Mouse (Mus musculus) T-helper 2 cell (primary cell): Measurements from ENCODE around the gene Kdf1.

Experiments
- in situ Hi-C: fragments of 300-600 bp; cut with MboI, MseI; formaldehyde crosslinking; loops from one replicate; pipeline ENCODE4 v1.15.1; 2025; ENCODE audit warnings: high pct_unique_total_duplicates

The Kdf1 gene

DNA sequence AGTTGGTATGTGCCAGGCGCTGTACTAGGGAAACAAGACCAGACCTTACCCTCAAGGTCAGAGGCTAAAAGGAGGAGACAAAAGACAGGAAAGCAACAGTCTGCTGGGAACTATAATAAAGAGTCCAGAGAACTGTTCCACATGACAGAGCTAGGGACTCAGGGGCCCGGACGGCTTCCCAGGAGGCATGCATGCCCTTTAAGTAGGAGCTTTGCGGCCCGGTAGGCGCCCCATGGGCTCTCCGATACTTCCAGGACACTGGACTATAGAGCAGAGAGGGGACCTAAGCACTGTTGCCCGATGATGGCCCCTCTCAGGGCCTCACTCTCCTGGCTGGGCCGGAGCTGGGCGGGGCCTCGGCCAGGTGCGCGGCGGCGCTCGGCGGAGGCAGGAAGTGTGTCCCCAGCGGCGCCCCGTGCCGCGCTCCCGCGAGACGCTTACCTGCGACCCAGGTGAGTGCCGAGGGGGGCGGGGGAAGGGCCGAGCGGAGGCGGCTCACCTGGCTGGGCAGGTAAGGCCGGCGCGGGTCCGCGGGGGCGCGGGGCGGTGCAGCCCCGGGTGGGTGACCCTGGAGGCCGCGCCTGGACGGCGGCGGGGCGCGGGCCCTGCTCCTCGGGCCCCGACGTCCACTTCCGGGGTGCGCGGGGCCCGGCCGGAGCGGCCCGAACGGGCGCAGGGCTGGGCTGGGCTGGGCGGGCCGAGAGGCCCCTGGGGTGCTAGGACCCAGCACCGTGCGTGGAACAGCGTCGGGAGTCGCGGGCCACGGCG is at the start of gene Kdf1:
TSS of gene Kdf1 (plus strand) at position 363 of the 768 bp plus-strand sequence.
- in situ Hi-C loops, result loop anchor here (10.0 kb wide), 1 partner anchor 1656 kb away; no protein-coding TSS in a partner anchor

DNA sequence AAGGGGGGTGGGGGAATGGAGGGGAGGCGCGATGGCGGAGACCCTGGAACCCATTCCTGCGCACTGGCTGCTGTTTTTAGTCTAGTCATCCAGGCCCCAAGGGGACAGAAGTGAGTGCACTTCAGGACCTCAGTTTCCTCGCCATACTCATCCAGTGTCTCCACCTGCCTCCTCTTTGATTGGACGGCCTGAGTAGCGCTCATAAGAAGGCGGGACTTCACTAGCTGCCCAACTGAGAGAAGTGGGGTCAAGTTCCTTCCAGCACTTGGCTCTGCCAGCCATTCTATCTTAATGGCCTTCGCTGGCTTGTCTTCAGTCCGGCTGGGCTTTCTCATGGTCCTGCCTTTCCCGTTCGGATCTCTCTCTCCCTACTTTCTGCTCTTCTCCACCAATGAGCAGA is 49.6 kb upstream of the Kdf1 start:
- in situ Hi-C loops, result loop anchor here (5.0 kb wide), 1 partner anchor 663 kb away; no protein-coding TSS in a partner anchor

DNA sequence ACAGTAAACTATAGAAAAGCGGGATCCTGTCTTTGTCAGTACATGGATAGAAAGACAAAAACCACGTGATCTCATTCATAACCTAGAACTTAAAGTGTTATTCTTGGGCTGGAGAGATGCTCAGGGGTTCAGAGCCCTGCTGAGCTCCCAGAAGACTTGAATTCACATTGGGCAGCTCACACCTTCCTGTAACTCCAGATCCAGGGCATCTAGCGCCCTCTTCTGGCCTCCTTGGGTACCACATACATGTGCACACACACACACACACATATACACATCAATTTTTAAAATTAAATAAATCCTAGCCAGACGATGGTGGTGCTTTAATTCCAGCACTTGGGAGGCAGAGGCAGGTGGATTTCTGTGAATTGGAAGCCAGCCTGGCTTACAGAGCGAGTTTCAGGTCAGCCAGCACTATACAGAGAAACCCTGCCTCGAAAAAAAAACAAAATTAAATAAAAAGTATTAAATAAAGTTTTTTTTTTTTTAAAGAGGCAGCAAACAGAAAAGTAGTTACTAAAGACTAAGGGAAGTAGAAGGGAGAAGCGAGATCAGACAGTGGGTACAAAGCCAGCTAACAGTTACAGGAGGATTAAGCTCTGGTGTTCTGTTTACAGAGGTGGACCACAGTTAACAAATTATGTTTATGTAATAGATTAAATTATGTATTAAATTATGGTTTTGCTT is 47.5 kb upstream of the Kdf1 start:
- in situ Hi-C loops, result no loop called here

DNA sequence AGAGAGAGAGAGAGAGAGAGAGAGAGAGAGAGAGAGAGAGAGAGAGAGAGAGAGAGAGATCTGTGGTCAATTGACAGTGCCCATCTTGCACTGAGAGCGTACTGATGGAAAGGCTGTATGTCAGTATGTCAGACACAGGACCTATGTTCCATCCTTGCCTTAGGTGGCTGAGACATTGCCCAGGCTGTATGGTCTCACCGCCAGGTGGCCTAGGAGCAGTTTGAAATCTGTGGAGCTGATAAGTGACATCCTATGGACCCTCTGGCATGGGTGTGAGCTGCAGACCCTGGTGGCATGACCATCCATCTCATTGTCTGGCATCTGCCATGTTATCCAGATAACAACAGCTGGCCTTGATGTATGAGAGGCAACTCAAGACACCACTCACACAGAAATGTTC is 44.9 kb upstream of the Kdf1 start:
- in situ Hi-C loops, result no loop called here

DNA sequence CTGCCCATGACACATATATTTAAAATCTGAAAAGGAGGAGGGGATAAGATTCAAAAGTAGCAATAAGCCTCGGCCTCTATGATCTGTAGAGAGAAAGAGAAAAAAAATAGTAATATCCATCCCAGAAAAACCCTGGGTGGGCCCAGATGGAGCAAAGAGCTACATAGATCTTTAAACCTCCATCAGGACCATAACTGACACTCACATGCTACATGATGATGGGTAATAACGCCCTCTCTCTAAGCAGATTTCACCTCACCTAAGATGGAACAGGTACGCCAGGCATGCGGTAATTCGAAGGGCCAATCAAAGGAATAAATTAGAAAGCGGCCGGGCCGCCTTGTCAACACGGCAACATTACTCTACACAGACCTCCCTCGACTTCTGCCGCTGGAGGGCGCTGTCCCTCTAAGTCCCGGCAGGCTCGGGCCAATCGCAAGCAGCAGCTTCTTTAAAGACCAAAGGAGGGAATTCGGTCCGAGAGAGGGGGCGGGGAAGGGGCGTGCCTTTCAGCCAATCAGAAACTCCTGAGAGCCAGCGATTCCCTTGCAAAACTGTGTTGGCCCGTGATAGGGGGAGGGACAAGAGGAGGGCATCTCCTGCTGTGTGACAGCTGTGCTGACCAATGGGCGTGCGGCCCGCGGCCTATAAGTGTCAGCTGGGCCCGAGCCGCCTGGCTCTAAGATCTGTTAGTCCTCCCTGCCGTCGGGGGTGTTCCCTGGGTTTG is 39.1 kb upstream of the Kdf1 start, which contains the start of gene Tent5b:
TSS of gene Tent5b (plus strand) at position 675 of the 727 bp plus-strand sequence.
- in situ Hi-C loops, result no loop called here

DNA sequence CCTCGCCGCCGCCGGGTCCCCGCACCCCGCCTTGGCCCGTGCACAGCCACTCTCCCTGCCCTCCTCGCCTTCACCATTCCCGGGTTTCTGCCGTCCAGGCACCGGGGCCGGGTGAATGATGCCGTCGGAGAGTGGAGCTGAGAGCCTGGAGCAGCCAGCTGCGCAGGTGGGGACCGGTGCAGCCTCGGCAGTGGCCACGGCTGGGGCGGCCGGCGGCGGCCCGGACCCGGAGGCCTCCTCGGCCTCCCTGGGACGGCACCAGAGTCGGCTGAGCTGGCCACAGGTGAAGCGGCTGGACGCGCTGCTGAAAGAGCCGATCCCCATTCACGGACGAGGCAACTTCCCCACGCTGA is 38.6 kb upstream of the Kdf1 start:
- in situ Hi-C loops, result no loop called here

DNA sequence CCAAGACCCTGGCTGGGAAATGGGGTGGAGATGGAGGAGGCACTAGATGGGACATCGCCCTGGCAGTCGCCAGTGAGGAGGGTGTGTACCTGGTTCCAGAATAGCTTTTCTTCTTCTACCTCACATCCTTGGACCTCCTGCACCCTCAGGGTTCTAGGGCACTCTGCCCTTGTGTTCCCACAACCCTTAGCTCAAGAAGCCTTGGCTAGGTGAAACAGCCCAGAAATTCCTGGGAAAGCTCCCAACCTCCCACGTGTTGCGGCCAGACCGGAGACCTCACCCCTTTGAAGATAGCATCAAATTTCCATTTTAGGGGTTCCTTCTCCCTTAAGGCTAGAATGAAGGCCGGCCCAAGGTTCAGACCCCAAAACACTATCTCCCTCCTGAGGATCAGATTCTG is 38.0 kb upstream of the Kdf1 start:
- in situ Hi-C loops, result no loop called here

DNA sequence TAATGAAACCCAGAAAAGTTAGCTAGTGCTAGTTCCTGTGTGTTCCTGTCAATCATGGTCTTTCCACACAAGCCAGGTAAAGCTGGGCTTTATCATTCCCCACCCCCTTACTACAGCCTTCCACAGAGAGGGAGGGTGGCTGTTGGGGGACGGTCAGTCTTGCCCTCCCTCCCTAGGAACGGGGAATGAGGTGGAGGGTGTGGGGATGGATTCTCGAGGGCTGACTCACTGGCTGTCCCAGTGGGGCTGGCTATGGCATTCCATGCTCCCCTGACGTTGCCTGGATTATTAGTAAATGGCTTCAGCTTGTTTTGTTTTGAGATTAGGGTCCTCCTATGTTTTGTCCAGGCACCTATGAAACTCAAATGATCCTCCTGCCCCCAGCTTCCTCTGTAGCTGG is 37.3 kb upstream of the Kdf1 start:
- in situ Hi-C loops, result no loop called here

DNA sequence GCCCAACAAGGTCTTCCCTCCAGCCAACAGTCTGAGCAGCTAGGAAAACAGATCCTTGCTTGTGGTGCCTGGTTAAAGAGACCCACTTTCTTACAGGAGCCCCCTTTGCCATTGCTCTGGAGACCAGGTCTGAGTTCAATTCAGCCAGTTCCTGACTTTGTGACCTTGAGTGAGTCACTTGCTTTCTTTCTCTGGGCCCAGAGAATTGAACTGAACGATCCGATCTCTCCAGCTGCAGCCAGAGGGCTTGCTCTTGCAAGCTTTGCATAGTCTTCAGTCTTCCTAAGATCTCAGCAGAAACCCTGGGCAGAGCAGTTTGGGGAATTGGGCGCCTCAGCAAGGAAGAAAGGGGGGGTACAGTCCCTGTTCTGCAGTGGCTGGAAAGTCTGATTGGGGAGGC is 36.3 kb upstream of the Kdf1 start:
- in situ Hi-C loops, result no loop called here

DNA sequence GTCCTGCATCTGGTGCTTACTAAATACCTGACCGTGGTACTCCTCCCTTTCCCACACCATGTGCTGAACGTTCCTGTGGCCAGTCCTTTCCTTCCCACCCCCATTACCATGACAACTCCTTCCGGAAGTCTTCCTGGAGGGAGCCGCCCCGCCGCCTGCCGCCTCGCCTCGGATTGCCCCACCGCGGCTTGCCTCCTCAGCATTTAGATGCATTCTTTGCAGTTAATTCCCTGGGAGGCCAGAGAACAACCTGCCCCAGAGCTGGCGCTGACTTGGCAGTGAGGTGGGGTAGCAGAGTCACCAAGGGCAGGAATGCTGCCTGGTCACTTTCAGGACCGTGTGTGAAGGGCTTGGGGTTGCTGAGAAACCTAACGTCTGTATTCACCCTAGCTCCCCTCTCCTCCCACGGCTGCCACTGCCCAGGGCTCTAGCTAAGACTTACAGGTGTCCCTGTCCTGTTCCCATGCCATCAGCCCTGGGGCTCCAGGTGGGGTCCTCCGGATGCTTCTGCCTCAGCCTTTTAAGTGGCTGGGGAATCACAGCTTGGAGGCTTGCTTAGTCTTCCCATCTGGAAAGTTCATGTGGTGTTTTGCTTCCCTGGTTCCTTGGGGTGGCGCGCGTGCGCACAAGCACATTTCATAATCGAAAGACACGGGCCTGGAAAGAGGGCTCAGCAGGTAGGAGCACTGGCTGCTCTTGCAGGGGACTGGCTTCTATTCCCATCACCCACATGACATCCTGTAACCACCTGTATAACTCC is 34.3 kb upstream of the Kdf1 start:
- in situ Hi-C loops, result no loop called here

DNA sequence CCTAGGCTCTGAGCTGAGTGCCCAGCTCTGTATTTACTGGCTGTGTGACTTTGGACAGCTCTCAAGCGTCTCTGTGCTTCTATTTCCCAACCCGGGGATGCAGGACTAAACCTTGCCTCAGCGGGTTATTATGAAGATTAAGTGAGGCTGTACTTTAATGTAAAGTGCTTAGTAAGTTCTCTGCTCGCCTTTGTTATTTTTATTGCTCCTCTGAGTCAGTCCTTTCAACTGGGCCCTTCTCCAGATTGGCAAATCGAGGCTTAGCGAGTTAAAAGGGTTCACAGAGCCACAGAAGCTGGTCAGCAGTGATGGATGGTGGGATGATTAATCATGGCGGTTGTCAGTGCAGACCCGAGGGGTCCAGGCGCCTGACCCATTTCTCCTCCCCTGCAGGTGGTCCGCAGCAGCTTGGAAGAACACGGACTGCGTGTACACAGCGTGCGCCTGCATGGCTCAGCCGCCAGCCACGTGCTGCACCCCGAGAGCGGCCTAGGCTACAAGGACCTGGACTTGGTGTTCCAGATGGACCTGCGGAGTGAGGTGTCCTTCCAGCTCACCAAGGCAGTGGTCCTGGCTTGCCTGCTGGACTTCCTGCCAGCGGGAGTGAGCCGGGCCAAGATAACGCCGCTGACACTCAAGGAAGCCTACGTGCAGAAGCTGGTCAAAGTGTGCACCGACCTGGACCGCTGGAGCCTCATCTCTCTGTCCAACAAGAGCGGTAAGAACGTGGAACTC is 32.9 kb upstream of the Kdf1 start:
- in situ Hi-C loops, result no loop called here

DNA sequence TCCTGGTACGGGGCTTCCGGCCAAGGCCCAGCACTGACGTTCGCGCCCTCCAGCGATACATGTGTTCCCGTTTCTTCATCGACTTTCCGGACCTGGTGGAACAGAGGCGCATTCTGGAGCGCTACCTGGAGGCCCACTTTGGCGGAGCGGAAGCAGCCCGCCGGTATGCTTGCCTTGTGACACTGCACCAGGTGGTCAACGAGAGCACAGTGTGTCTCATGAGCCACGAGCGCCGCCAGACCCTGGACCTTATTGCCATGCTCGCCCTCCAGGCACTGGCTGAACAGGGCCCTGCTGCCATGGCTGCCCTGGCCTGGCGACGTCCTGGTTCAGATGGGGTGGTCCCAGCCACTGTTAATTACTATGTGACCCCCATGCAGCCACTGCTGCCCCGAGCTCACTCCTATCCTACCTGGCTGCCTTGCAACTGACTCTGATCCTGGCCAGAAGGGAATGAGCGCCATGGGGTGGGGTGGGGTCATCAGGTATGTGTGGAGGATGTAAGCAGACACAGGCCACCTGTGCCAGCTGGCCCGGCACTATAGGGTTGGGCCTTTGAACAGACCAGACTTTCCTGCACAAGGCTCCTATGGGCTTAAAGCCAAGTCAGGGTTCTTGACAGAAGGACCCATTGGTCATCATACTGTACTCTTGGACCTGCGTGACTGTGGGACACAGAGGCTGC is 31.9 kb upstream of the Kdf1 start:
- in situ Hi-C loops, result no loop called here

DNA sequence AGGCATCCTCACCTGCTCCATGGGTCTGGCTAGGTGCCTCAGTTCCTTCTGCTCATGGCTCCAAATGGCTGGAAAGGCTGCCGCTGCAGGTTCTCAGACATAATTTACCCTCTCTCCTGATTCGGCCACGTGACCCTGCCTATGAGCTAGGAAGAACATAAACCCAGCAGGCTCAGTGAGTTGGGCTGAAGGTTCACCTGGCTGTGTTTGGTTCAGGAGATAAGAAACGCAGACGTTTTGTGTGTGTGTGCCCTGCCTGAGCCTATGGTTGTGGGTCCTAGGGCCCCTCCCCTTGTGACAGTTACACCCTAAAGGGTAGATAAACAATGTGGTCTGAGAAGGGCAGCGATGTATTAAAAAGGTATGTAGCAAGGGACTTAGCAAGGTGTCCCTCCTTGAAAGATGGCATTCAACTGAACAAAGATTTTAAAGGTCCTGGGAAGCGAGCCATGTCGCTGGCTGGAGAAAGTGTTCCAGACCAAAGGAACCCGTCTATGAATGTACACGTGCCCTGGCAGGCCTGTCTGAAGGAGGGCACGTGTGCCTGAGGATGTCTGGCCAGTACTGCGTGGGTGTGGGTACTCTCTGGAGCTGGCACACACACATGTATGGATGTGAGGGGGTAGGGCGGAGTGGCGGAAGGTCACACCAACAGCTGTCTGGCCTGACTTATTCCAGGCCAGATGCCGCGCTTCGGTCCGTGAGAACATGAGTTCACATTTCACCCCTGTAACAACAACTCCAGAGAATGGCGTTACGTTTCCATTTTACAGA is 30.0 kb upstream of the Kdf1 start:
- in situ Hi-C loops, result no loop called here

DNA sequence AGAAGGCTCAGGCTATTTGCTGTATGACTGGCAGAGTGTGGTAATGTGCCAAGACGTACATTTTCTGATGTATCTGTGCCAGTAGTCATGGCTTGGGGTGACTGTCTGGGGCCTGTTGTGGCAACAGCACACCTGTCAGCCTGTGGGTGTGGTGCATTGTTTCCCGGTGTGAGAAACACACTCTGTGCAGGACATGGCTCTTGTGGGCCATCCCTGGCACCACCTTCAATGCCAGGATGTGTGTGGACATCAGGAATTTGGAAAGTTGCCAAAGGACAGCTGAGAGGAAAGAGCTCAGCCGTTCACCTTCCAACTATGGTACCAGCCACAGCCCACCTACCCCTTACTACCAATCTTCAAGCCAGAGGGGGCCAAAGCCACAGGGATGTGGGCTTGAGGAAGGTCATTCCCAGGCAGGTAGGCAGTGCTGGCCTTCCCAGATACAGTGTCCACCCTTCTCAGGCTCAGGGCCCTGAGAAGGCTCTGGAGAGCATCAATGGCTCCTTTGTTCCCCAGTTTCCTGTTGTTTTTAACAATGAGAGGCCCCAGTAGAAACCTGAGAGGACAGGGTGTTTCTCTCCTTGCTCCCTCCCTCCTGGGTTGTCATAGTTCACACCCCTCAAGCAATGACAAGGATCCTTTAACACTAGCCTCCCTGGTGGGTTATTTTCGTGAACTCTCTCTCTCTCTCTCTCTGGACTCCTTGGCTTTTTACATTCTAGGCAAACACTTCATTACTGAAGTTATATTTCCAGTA is 29.1 kb upstream of the Kdf1 start:
- in situ Hi-C loops, result no loop called here

DNA sequence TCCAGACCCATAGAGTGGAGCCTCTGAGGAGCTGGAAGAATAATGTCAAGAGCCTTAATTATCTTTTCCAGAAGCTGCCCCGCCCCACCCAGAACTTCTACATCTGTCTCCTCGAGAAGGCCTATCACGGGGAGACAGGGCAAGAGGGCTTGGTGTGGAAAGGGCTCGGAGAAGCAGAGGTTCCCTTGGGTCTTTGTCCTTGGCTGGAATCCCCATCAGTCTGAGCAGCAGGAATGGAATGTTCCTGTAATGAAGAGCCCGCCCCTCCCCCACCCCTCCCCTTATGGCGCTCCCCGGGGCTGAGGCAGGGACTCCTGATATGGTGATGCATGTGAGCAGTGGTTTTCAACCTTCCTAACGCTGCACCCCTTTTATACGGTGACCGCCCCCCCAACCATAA is 27.0 kb upstream of the Kdf1 start:
- in situ Hi-C loops, result no loop called here

DNA sequence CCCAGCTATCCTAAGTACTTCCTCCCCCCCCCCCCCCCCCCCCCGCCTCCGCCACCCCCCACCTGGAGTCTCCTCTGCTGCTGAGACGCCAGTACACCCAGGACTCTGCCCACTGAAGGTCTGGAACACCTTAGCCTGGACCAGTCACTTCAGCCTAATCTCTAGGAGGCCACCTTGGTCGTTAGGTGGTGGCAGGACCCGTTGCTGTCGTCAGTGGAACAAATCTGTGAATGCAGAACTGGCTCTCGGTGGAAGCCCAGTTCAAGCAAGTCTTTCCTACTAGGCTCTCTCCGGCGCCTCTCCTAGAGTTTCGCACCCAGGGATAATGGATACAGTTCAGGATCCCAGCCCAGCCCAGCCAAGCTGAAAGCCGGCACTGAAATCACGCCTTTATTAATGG is 24.9 kb upstream of the Kdf1 start:
- in situ Hi-C loops, result no loop called here

DNA sequence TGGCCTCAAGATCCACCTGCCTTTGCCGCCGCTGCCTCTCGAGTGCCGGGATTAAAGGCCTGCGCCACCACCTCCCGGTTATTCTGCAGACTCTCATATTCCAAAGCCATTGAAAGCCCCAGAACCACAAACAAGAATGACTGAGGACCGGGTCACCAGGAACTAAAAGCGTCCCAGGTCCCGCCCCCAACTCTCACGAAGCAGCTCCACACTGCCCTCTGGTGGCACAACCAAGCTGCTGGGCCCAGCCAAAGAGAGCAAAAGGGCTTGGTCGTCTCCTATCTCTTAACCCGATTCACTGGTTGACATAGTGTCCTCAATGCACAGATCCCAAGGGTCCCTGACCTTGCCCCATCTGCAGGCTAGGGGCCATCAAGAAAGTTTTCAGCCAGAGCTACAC is 24.3 kb upstream of the Kdf1 start:
- in situ Hi-C loops, result no loop called here

DNA sequence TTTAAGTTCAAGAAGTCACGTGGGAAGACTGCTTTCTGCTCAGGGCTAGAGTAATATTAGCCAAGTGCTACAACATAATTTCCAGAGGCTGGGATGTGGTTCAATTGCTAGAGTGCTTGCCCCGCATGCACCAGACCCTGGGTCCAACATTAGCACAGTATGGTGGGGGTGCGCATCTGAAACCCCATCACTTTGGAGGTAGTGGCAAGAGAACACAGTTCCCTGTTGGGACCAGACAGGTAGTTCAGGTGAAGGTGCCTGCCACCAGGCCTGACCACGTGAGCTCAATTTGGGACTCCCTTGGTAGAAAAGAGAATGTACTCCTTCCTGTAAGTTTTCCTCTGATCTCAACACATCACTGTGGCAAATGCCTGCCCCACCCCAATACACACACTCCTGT is 23.9 kb upstream of the Kdf1 start:
- in situ Hi-C loops, result no loop called here

DNA sequence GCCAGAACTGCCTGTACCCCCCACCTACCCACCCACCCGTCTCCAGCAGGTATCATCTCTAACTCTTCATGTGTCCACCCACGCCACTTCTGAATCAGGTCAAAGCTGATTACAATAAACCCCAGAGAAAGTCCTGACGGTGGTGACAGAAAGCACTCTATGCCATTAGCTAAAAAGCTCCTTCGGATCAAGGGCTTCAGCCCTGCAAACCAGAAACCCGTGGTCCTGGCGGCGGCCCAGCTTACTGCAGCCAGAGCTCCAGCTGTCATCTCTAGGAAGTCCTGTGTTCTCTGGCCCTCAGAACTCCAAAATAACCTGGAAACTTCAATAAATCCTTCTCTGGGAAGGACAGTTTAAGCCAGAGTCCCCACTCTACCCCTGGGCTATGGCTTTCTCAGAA is 23.1 kb upstream of the Kdf1 start:
- in situ Hi-C loops, result no loop called here
